Mouse (Mus musculus): Measurements from ENCODE around the gene Fam69a. TPM values are rescaled to one million over a fixed set of nuclear protein-coding genes. Genes with fewer than 3 reads are reported as not detected.
"Not testable (repeated sequence)": the region's sequence is repeated elsewhere in the genome, so short reads cannot be mapped to it uniquely, and the experiment has no call there.

Gene Fam69a
- 12.5 and 13.8 TPM in 2 replicates for polyA plus RNA-seq (2016; fragmentation: Nextera tagmentation; extraction: Ambion mirVana)

DNA sequence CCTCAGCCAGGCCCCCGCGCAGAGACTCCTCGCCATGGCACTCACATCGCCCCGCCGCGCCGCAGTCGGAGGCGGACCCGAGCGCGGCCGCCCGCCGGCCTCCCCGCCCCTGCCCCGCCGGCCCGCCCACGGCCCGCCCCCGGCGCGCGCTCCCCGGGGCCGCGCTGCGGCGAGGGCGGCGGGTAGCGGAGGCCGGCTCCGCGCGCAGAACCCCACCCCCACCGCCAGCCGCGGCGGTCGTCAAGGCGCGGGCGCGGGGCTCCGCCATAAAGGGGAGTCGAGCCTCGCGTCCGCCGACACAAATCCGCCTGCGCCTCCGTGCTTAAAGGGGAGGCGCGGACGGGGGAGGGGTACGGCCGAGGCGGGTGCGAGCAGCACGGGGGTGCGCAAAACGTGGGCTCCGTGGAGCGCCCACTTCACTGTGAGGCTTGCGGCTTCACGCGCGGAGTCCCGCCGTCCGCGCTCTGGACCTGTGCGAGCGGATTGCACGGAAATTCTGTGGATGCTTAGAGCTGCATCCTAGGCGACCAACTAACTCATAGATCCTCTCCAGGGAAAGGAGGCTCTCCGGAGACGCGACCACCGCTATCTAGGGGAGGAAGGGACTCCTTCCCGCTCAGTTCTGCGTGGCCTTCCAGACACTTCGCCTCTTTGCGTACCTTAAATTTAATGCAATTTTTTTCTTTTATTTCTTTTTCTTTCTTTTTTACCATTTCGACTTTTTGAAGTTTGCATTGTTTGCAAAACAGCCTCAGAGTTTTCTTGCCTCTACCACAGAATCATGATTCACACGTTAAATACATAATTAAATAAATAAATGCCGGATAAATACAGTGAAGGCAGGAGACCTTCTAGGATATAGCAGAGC is at the start of gene Fam69a:
TSS of gene Fam69a (minus strand) at position 119 of the 868 bp plus-strand sequence.
- WGBS (ENCODE audit: insufficient replicate concordance) = under 1% methylated on average over 87 of the region's 91 CpGs
- Histone ChIP-seq H3K27ac (peak within 1 kb of the TSS; percentile 89), H3K4me2 (peak within 1 kb of the TSS; percentile 96), H3K9me3 (replicated peaks) (no peaks in the 10 kb centered on the region), H3K4me1 (peaks cover 36% of the 10 kb centered on the region), H3K36me3 (no peaks in the 10 kb centered on the region), H3K9ac (peak within 1 kb of the TSS; percentile 91), H3K4me3 (peak within 1 kb of the TSS; percentile 91), H3K27me3 (replicated peaks) (peaks cover 9% of the 10 kb centered on the region)
- peak; percentile 92 for ATAC-seq

DNA sequence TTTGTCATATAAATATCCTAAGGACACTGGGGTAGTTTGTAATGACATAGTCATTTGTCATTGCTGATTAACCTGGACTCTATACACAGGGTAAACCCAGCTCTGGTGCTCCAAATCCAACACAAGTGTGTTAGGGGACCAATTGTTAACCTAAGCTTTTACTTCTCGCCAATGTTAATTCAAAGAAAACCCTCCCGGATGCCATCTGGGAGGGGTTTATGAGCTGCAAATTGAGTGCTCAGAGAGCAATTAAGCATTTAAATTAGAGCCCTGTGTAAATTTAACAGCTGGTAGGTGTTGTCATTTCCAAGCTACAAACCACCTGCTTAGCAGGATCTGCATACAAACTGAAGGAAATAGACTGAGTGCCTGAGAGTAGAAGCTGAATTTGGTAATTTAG is 48.6 kb upstream of the Fam69a start:
- H3K4me1 ChIP-seq = no peaks in the 10 kb centered on the region
- no peak overlapping the region for H3K9ac ChIP-seq
- no peak overlapping the region for H3K27ac ChIP-seq
- WGBS (ENCODE audit: insufficient replicate concordance) = 35% methylated on average over 2 of the region's 2 CpGs
- ATAC-seq = no peak
- H3K36me3 ChIP-seq = no peaks in the 10 kb centered on the region
- no peaks in the 10 kb centered on the region for H3K27me3 ChIP-seq (replicated peaks)
- no peaks in the 10 kb centered on the region for H3K9me3 ChIP-seq (replicated peaks)
- no peak overlapping the region for H3K4me2 ChIP-seq
- H3K4me3 ChIP-seq = no peak overlapping the region

DNA sequence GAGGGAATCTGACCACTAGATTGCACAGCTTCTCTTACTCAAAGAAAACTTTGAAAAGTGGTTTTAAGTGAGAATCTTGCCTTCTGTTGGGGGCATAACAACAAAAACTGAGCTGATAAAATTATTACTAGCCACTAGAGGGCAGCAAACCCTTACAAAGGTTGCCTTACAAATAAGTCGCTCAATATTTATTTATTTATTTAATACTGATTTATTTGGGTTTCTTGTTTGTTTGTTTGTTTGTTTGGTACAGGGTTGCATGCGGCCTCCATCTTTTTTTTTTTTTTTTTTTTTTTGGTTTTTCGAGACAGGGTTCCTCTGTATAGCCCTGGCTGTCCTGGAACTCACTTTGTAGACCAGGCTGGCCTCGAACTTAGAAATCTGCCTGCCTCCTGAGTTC is 47.3 kb upstream of the Fam69a start:
- Histone ChIP-seq H3K4me3 (no peak overlapping the region), H3K27ac (no peak overlapping the region), H3K4me1 (peaks cover 11% of the 10 kb centered on the region), H3K9me3 (replicated peaks) (no peaks in the 10 kb centered on the region), H3K4me2 (no peak overlapping the region), H3K27me3 (replicated peaks) (no peaks in the 10 kb centered on the region), H3K9ac (no peak overlapping the region), H3K36me3 (no peaks in the 10 kb centered on the region)
- no peak for ATAC-seq
- 27% methylated on average over 4 of the region's 4 CpGs for WGBS (ENCODE audit: insufficient replicate concordance)

DNA sequence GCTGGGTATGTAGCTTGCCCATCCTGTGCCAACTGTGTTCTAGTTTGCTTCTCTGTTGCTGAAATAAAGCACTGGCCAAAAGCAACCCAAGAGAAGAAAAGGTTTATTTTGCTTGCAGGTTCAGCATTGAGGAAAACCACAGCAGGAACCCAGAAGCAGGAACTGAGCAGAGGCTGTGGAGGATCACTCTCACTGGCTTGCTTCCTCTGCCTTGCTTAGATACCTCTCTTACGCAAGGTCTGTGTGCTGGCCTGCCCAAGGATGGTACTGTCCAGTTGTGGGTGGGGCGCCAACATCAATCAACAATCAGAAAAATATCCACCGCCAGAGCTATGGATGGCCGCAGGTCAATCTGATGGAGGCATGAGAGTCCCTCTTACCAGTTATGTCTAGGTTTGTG is 44.4 kb upstream of the Fam69a start:
- H3K4me3 ChIP-seq = no peak overlapping the region
- WGBS (ENCODE audit: insufficient replicate concordance) = 75% methylated on average over 4 of the region's 4 CpGs
- H3K9ac ChIP-seq = no peak overlapping the region
- no peaks in the 10 kb centered on the region for H3K36me3 ChIP-seq
- peaks cover 31% of the 10 kb centered on the region for H3K4me1 ChIP-seq
- no peaks in the 10 kb centered on the region for H3K27me3 ChIP-seq (replicated peaks)
- no peaks in the 10 kb centered on the region for H3K9me3 ChIP-seq (replicated peaks)
- no peak for ATAC-seq
- H3K27ac ChIP-seq = no peak overlapping the region
- H3K4me2 ChIP-seq = no peak overlapping the region

DNA sequence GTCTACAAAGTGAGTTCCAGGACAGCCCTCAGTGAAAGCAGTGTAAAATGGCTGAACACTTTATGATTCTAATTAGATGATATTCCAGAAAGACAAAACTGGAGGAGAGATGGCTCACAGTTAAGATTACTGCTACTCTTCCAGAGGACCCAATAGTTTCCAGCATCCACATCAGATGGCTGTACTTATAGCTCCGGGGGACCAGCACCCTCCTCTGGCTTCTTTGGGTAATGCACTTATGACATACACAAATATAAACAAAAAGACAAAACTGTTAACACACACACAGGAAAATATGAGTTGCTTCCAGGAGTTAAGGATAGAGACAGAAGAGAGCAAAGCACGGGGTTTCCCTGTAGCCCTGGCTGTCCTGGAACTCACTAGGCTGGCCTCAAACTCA is 43.1 kb upstream of the Fam69a start:
- Histone ChIP-seq H3K9ac (no peak overlapping the region; the same call in 1 of the 2 replicates), H3K27ac (peak overlapping the region; percentile 72; the same call in 1 of the 2 replicates), H3K9me3 (replicated peaks) (no peaks in the 10 kb centered on the region), H3K4me1 (peaks cover 31% of the 10 kb centered on the region), H3K36me3 (no peaks in the 10 kb centered on the region), H3K4me3 (no peak overlapping the region), H3K4me2 (no peak overlapping the region), H3K27me3 (replicated peaks) (no peaks in the 10 kb centered on the region)
- no peak for ATAC-seq
- WGBS (ENCODE audit: insufficient replicate concordance) = 41% methylated on average over 2 of the region's 2 CpGs

DNA sequence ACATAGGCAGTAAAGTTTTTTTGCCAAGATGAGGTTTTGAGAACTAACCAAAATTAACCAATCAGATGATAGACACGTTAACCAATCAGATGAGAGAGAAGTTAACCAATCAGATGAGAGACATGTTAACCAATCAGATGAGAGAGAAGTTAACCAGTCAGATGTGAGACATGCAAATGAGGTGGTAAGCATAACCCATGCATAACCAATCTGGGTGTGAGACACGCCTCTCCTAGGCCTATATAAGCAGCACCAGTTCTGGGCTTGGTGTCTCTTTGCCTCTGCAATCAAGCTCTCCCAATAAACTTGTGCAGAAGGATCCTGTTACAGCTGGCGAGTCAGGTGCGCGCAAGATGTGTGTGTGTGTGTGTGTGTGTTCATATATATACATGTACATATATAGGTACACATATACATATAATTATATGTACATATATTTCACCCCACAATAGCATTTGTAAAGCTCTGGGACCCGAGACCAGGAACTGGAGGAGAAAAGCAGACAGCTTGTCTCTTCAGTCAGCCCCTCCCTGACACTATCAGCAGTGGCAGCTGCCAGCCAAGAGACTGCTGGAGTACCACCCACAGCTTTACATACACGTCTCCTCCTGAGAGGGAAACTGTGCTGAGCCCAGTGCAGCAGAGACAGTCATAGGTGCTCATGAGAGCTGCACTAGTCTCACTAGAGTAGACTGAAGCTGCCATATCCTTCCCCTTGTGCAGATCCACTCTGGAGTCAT is 42.1 kb upstream of the Fam69a start:
- ATAC-seq = peak; percentile 96
- peak overlapping the region; percentile 72 for H3K27ac ChIP-seq
- H3K4me2 ChIP-seq = peak overlapping the region; percentile 36
- H3K9me3 ChIP-seq (replicated peaks); H3K36me3 ChIP-seq; H3K4me3 ChIP-seq; H3K27me3 ChIP-seq (replicated peaks); H3K9ac ChIP-seq: not testable (repeated sequence)
- WGBS (ENCODE audit: insufficient replicate concordance) = 66% methylated on average over 7 of the region's 7 CpGs
- peaks cover 31% of the 10 kb centered on the region for H3K4me1 ChIP-seq

DNA sequence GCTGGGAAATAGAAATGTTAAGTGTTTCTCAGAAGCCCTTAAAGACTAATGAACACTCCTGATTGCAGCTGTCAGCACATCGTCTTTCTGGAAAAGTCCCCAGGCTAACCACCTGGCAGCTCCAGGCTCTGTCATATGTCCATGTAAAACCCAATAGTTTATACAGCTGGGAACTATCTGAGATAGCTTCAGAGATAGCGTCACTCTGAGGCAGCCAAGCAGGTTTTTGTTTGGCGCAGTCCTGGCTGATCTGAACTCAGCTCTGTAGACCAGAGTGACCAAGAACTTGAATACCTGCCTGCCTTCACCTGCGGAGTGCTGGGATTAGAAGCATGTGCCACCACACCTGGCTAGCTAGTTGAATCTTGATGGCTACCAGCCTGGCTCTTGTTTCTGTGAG is 41.3 kb upstream of the Fam69a start:
- H3K27ac ChIP-seq = no peak overlapping the region
- no peaks in the 10 kb centered on the region for H3K9me3 ChIP-seq (replicated peaks)
- WGBS (ENCODE audit: insufficient replicate concordance) = 84% methylated on average over 4 of the region's 4 CpGs
- H3K9ac ChIP-seq = no peak overlapping the region
- H3K4me2 ChIP-seq = no peak overlapping the region
- H3K36me3 ChIP-seq = no peaks in the 10 kb centered on the region
- H3K4me3 ChIP-seq = no peak overlapping the region
- H3K4me1 ChIP-seq = peaks cover 31% of the 10 kb centered on the region
- ATAC-seq = no peak
- no peaks in the 10 kb centered on the region for H3K27me3 ChIP-seq (replicated peaks)

DNA sequence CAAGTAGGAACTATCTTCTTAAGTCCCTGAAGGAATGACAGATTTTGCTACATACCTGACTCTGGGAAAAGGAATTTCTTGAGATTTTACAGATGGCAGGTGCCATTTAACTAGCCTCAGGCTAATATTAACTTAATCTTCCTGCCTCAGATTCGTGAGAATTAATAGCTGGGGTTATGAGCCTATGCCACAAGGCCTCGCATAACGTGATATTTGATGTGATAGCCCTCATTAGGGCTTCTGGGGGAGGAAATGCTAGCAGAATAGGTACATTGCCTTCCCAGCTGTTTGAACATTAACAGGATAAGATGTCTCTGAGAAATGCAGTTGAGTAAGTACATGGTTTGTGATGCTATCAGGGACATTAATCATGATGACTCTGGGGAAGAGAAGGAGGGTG is 34.5 kb upstream of the Fam69a start:
- ATAC-seq = no peak
- 63% methylated on average over 3 of the region's 3 CpGs for WGBS (ENCODE audit: insufficient replicate concordance)

DNA sequence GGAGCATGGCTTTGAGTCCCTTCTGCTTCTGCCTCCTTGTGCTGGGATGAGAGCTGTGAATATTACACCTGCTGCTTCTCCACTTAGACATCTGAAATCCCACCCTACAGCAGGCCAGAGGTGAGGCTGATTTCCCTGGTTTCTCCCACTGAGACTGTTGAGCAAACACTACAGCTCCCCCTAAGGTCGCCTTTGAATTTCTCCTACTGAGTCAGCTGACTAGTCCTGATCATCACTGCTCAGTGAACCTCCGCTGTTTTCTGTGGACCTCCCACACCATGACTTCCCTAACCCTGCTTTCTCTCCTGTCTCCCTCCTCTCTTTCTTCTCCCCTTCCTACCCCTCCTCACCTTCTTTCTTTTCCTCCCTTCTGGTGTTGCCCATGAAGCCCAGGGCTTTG is 32.5 kb upstream of the Fam69a start:
- Histone ChIP-seq H3K36me3 (no peaks in the 10 kb centered on the region), H3K4me2 (no peak overlapping the region)
- 7% methylated on average over 2 of the region's 2 CpGs for WGBS (ENCODE audit: insufficient replicate concordance)

More for the DNA sequence above, 34.5 kb upstream of the Fam69a start:
- H3K4me3 ChIP-seq = no peak overlapping the region
- no peak overlapping the region for H3K9ac ChIP-seq
- H3K9me3 ChIP-seq (replicated peaks) = no peaks in the 10 kb centered on the region
- H3K36me3 ChIP-seq = no peaks in the 10 kb centered on the region
- H3K27me3 ChIP-seq (replicated peaks) = no peaks in the 10 kb centered on the region
- H3K27ac ChIP-seq = no peak overlapping the region
- no peak overlapping the region for H3K4me2 ChIP-seq
- H3K4me1 ChIP-seq = no peaks in the 10 kb centered on the region

DNA sequence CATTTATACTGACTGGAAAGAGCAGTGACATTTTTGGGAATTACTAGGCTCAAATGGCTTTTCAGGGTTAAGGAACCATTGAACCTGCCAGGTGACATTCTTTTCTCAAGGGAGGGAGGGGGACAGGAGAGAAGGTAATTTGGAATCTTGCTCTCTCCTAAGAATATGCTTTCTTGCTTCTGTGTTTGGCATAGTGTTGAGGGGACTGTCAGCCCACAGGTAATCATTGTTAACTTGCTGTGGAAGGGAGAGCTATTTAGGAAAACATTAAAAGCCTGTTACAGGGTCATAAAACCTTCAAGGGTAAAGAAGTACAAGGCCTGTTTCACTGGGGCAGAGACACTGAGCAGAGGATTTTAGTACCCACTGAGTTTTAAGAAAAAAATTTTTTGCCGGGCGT is 30.3 kb upstream of the Fam69a start:
- no peaks in the 10 kb centered on the region for H3K9me3 ChIP-seq (replicated peaks)
- H3K4me2 ChIP-seq = no peak overlapping the region
- WGBS (ENCODE audit: insufficient replicate concordance) = 82% methylated on average over 2 of the region's 2 CpGs
- no peak for ATAC-seq
- no peaks in the 10 kb centered on the region for H3K36me3 ChIP-seq
- no peak overlapping the region for H3K9ac ChIP-seq
- H3K4me1 ChIP-seq = 0 out of 2 replicates have a peak, but pooled peaks cover 2% of the 10 kb centered on the region
- no peak overlapping the region for H3K4me3 ChIP-seq
- no peaks in the 10 kb centered on the region; the same call in 1 of the 2 replicates for H3K27me3 ChIP-seq (replicated peaks)
- no peak overlapping the region for H3K27ac ChIP-seq

More for the DNA sequence above, 32.5 kb upstream of the Fam69a start:
- Histone ChIP-seq H3K9me3 (replicated peaks) (no peaks in the 10 kb centered on the region), H3K4me1 (0 out of 2 replicates have a peak, but pooled peaks cover 2% of the 10 kb centered on the region), H3K9ac (no peak overlapping the region), H3K4me3 (no peak overlapping the region), H3K27ac (no peak overlapping the region), H3K27me3 (replicated peaks) (no peaks in the 10 kb centered on the region)
- no peak for ATAC-seq

DNA sequence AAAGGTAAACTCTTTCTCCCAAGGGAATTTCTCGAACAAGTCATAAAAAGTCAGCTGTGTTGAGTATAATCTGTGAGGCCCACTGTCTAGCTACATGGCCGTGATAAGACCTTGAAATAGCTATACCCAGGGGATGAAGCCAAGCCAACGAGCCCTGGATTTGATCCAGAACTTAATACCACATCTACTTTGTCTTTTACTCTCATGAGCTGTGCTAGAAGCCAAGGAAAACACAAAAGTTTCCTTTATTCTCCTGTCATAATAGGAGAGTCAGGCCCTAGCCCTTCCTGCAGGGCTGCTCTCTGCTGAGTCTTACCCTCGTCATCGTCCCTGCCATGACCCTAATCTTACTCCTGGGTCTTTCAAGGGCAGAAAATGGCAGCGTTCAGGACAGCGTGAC is 28.5 kb upstream of the Fam69a start:
- Histone ChIP-seq H3K27ac (no peak overlapping the region), H3K36me3 (no peaks in the 10 kb centered on the region), H3K4me3 (no peak overlapping the region), H3K4me2 (no peak overlapping the region), H3K27me3 (replicated peaks) (no peaks in the 10 kb centered on the region; the same call in 1 of the 2 replicates), H3K9me3 (replicated peaks) (no peaks in the 10 kb centered on the region), H3K9ac (no peak overlapping the region), H3K4me1 (0 out of 2 replicates have a peak, but pooled peaks cover 2% of the 10 kb centered on the region)
- ATAC-seq = no peak
- 68% methylated on average over 7 of the region's 7 CpGs for WGBS (ENCODE audit: insufficient replicate concordance)

DNA sequence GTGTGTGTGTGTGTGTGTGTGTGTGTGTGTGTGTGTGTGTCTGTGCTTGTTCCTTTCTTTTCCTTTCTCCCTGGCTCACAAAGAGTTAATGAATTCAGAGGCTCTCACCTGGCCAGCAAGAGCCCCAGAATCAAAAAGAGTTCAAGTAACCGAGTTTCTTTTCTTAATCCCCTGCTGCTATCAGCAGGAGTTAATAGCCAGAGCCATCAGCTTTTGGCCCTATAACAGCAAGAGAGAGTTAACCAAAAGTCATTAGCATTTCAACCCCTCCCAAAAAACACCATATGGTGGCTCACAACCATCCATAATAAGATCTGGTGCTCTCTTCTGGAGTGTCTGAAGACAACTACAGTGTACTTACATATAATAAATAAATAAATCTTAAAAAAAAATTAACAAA is 27.3 kb upstream of the Fam69a start:
- H3K4me3 ChIP-seq = no peak overlapping the region
- 24% methylated on average over 1 of the region's 1 CpGs for WGBS (ENCODE audit: insufficient replicate concordance)
- no peaks in the 10 kb centered on the region for H3K36me3 ChIP-seq
- H3K9me3 ChIP-seq (replicated peaks) = no peaks in the 10 kb centered on the region
- 0 out of 2 replicates have a peak, but pooled peaks cover 2% of the 10 kb centered on the region for H3K4me1 ChIP-seq
- ATAC-seq = no peak
- H3K4me2 ChIP-seq = no peak overlapping the region
- no peaks in the 10 kb centered on the region; the same call in 1 of the 2 replicates for H3K27me3 ChIP-seq (replicated peaks)
- H3K9ac ChIP-seq = no peak overlapping the region
- no peak overlapping the region for H3K27ac ChIP-seq
